Comparison of ENCODE assay signal across 1 mouse cellular context in the genomic region with DNA sequence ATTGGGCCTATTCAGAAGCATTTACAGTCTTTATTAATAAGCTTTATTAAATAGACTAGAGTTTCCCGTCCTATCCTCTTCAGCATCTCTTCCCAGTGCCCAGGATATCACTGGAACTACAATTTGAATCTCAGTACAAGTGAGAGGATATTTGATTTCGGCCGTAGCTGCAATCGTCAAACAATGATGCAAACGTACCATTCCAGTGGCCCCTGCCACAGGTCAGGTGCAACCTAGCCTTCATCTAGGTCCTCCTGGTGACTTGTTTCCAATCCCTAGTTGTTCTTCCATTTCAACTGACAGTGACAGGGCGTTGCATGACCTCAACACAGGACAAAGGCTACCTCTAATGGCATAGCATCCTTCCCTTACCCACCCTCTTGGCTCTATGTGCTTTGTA.
TF ChIP-seq lines count a peak whose summit lies in the region.

No protein-coding gene starts in this region.

TF ChIP-seq in CH12.LX, 34 proteins besides CTCF, POLR2A, EP300 and RAD21:
- no peak for TF ChIP-seq SMC3 (IDR thresholded peaks at IDR 0.05; ENCODE audit: low read depth, low read length)
- TF ChIP-seq BHLHE40 (IDR thresholded peaks at IDR 0.05; ENCODE audit: low read depth, low read length): no peak
- no peak for TF ChIP-seq USF1 (IDR thresholded peaks at IDR 0.05; ENCODE audit: low read depth, low read length)
- no peak for TF ChIP-seq POLR2AphosphoS2 (IDR thresholded peaks at IDR 0.05; ENCODE audit: low read depth, low read length)
- no peak for TF ChIP-seq ZNF384 (IDR thresholded peaks at IDR 0.05; ENCODE audit: low read depth, low read length)
- TF ChIP-seq MEF2A (IDR thresholded peaks at IDR 0.05; ENCODE audit: borderline replicate concordance, low read depth, low read length): no peak
- no peak for TF ChIP-seq ZC3H11A (IDR thresholded peaks at IDR 0.05; ENCODE audit: low read depth, low read length)
- TF ChIP-seq USF2 (conservative IDR thresholded peaks at IDR 0.05; ENCODE audit: low read depth, low read length): no peak
- TF ChIP-seq GABPA (IDR thresholded peaks at IDR 0.05; ENCODE audit: insufficient replicate concordance, low read depth, low read length): no peak
- no peak for TF ChIP-seq ZKSCAN1 (IDR thresholded peaks at IDR 0.05; ENCODE audit: borderline replicate concordance, low read depth, low read length)
- TF ChIP-seq MAZ (IDR thresholded peaks at IDR 0.05; ENCODE audit: low read depth, low read length): no peak
- TF ChIP-seq UBTF (IDR thresholded peaks at IDR 0.05; ENCODE audit: low read depth, low read length): no peak
- TF ChIP-seq ELF1 (IDR thresholded peaks at IDR 0.05; ENCODE audit: low read depth, low read length): no peak
- TF ChIP-seq CHD2 (IDR thresholded peaks at IDR 0.05; ENCODE audit: low read length): no peak
